Mouse (Mus musculus) c-Kit-positive CD71-positive TER-119-positive erythroid progenitor cells, embryonic 14.5 days (primary cell): Measurements from ENCODE around the gene Trim24.

ENCODE experiments used
- DNase-seq: peaks from one replicate; pipeline ENCODE4 v3.0.0-alpha.2; 2013; ENCODE audit warnings: low spot score

Trim24 gene

GRCm38 (mm10) chr6:37863961-37864730 lies 6.5 kb upstream of the Trim24 start:
- DNase-seq: no peak

- DNase-seq: no peak
These were observed 683 bp downstream of the Trim24 start for GRCm38 (mm10) chr6:37871137-37871851.

GRCm38 (mm10) chr6:37872861-37873260 lies 2.2 kb downstream of the Trim24 start:
- DNase-seq: no peak

- no peak for DNase-seq
These were observed 3.1 kb downstream of the Trim24 start for GRCm38 (mm10) chr6:37873731-37874130.

GRCm38 (mm10) chr6:37878206-37878605 lies 7.6 kb downstream of the Trim24 start:
- DNase-seq: no peak

- DNase-seq: no peak
These were observed 10.0 kb downstream of the Trim24 start for GRCm38 (mm10) chr6:37880586-37880985.

GRCm38 (mm10) chr6:37893586-37893985 lies 23.0 kb downstream of the Trim24 start:
- DNase-seq: no peak

GRCm38 (mm10) chr6:37895646-37896435 lies 25.2 kb downstream of the Trim24 start:
- no peak for DNase-seq

- no peak for DNase-seq
These were observed 29.6 kb downstream of the Trim24 start for GRCm38 (mm10) chr6:37900221-37900620.

GRCm38 (mm10) chr6:37901791-37902190 lies 31.2 kb downstream of the Trim24 start:
- DNase-seq: no peak

GRCm38 (mm10) chr6:37903810-37904209 lies 33.2 kb downstream of the Trim24 start:
- no peak for DNase-seq

GRCm38 (mm10) chr6:37913525-37913924 lies 42.9 kb downstream of the Trim24 start:
- no peak for DNase-seq

- DNase-seq: no peak
These were observed 54.5 kb downstream of the Trim24 start for GRCm38 (mm10) chr6:37925104-37925503.

GRCm38 (mm10) chr6:37926751-37927150 lies 56.1 kb downstream of the Trim24 start:
- no peak for DNase-seq

- no peak for DNase-seq
These were observed 65.9 kb downstream of the Trim24 start for GRCm38 (mm10) chr6:37936498-37936897.

GRCm38 (mm10) chr6:37951306-37951705 lies 80.7 kb downstream of the Trim24 start:
- no peak for DNase-seq

GRCm38 (mm10) chr6:37967386-37967785 lies 96.8 kb downstream of the Trim24 start:
- no peak for DNase-seq

- DNase-seq: peak; percentile 37
These were observed 136.8 kb downstream of the Trim24 start for GRCm38 (mm10) chr6:38007459-38007858.

- no peak for DNase-seq
These were observed 142.2 kb downstream of the Trim24 start for GRCm38 (mm10) chr6:38012829-38013228.
